Mouse (Mus musculus) lung, postnatal 0 days (tissue): Measurements from ENCODE around the gene Cd247.

Experiments
- CTCF ChIP-seq: IDR thresholded peaks from 2 replicates; pipeline ENCODE4 v1.5.1; 2016; ENCODE audit warnings: antibody characterized with exemption, mild to moderate bottlenecking
- EP300 ChIP-seq: IDR thresholded peaks from 2 replicates; pipeline ENCODE4 v1.6.1; 2016; ENCODE audit warnings: antibody characterized with exemption, mild to moderate bottlenecking, control low read depth

DNA sequence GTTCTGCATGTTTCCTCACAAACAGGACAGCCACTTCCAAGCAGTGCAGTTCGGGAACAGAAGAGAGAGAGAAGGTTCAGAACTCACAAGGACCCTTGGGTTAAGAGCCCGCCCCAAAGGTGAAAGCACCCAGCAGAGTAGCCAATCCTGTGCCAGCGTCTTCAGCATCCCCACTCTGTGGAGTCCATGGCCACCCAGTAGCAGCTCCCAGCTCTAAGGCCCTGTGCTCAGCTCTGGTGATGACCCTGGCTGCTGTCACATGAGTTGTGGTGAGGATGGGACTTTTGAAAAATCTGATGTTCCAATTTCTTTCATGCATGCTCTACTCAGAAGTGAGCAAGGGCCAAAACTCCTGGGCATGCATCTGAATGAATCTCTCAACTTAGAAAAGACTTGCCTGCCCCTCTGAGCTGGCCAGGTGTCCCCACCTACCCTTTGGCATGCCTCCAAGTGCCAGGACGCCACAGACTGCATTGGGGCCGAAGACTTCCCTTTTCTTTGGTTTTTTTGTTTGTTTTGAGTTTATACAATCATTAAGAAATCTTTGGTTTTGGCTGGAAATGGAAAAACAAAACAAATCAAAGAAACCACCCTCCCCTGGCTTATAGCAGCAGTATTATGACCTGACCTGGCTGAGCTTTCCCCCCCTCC, 78.3 kb downstream of the Cd247 start:
- TF ChIP-seq EP300 (no peak), CTCF (no peak)
